Mouse (Mus musculus): ENCODE measurements around the gene Fkbp7. TPM values are rescaled to one million over a fixed set of nuclear protein-coding genes. Genes with fewer than 3 reads are reported as not detected.

Gene Fkbp7
- total and polyA plus RNA-seq, 3 experiments: 1.1 to 1.8 TPM; not detected in 1

GRCm38 (mm10) chr2:76647883-76648570, 24.9 kb downstream of the Fkbp7 start, which contains the start of the genes Prkra and Pjvk:
Gene Prkra, minus strand, starts transcription at chr2:76648015.
Gene Pjvk, plus strand, starts transcription at chr2:76648476.
- H3K79me2 ChIP-seq (ENCODE audit: control insufficient read depth, insufficient read depth, low read length, poor library complexity): no peaks in the 10 kb centered on the region
- peak within 1 kb of the TSS; percentile 77 for H3K9ac ChIP-seq (ENCODE audit: control insufficient read depth, low read depth, low read length, poor library complexity, severe bottlenecking)
- DNase-seq (ENCODE audit: low read depth, low spot score): peak; percentile 96
- peak within 1 kb of the TSS; percentile 71 to 91 for H3K4me3 ChIP-seq (ENCODE audit: control insufficient read depth in 1 of 2, insufficient read depth in 1 of 2, low read depth in 2 of 2, low read length in 2 of 2)
- peaks cover 5 to 9% of the 10 kb centered on the region in 2 experiments for H3K4me1 ChIP-seq (ENCODE audit: control insufficient read depth in 1 of 2, insufficient read depth in 2 of 2, low read length in 2 of 2)
- H3K27me3 ChIP-seq (ENCODE audit: control insufficient read depth in 1 of 2, insufficient read depth in 2 of 2, low read length in 2 of 2): no peaks in the 10 kb centered on the region
- H3K36me3 ChIP-seq (ENCODE audit: control insufficient read depth in 1 of 2, insufficient read depth in 2 of 2, low read length in 2 of 2): peaks cover 0 to 13% of the 10 kb centered on the region in 2 experiments; a peak in 2 of 4 replicates
- H3K9me3 ChIP-seq (replicated peaks; ENCODE audit: insufficient read depth, low read length): no peaks in the 10 kb centered on the region
- H3K27ac ChIP-seq (ENCODE audit: control insufficient read depth, low read depth, low read length): peak within 1 kb of the TSS; percentile 22; the same call in 1 of the 2 replicates
- TF ChIP-seq ZC3H11A (IDR thresholded peaks at IDR 0.05; ENCODE audit: low read depth, low read length) (no peak), MAX (IDR thresholded peaks at IDR 0.05; ENCODE audit: low read length) (peak; percentile 51; the same call in 1 of the 2 replicates), SIN3A (IDR thresholded peaks at IDR 0.05; ENCODE audit: low read length) (peak; percentile 8; the same call in 1 of the 2 replicates), ELF1 (IDR thresholded peaks at IDR 0.05; ENCODE audit: low read depth, low read length) (0 out of 2 replicates have a peak, but pooled peaks have one; percentile 17), RAD21 (IDR thresholded peaks at IDR 0.05; ENCODE audit: low read depth, low read length) (no peak), MXI1 (IDR thresholded peaks at IDR 0.05; ENCODE audit: low read depth, low read length) (peak; percentile 50; the same call in 1 of the 2 replicates), POLR2A (IDR thresholded peaks at IDR 0.05; ENCODE audit: control insufficient read depth in 1 of 2, insufficient read depth in 1 of 2, low read depth in 1 of 2, low read length in 2 of 2, poor library complexity in 1 of 2) (peak; percentile 45 to 56; a peak in 2 of 4 replicates), NRF1 (IDR thresholded peaks at IDR 0.05; ENCODE audit: insufficient read depth, low read depth, low read length, poor library complexity, severe bottlenecking) (0 out of 2 replicates have a peak, but pooled peaks have one; percentile 17), ZKSCAN1 (IDR thresholded peaks at IDR 0.05; ENCODE audit: low read depth, low read length) (no peak), NELFE (IDR thresholded peaks at IDR 0.05; ENCODE audit: low read depth, low read length) (peak; percentile 28; the same call in 1 of the 2 replicates), MAZ (IDR thresholded peaks at IDR 0.05; ENCODE audit: low read depth, low read length) (peak; percentile 21; the same call in 1 of the 2 replicates)

GRCm38 (mm10) chr2:76647441-76647869, 25.5 kb downstream of the Fkbp7 start:
- Histone ChIP-seq H3K79me2 (ENCODE audit: control insufficient read depth, insufficient read depth, low read length, poor library complexity) (no peaks in the 10 kb centered on the region), H3K36me3 (ENCODE audit: control insufficient read depth in 1 of 2, insufficient read depth in 2 of 2, low read length in 2 of 2) (peaks cover 0 to 13% of the 10 kb centered on the region in 2 experiments; a peak in 2 of 4 replicates), H3K27ac (ENCODE audit: control insufficient read depth, low read depth, low read length) (no peak overlapping the region), H3K27me3 (ENCODE audit: control insufficient read depth in 1 of 2, insufficient read depth in 2 of 2, low read length in 2 of 2) (no peaks in the 10 kb centered on the region), H3K9ac (ENCODE audit: control insufficient read depth, low read depth, low read length, poor library complexity, severe bottlenecking) (peak overlapping the region; percentile 77), H3K9me3 (replicated peaks; ENCODE audit: insufficient read depth, low read length) (no peaks in the 10 kb centered on the region), H3K4me3 (ENCODE audit: control insufficient read depth in 1 of 2, insufficient read depth in 1 of 2, low read depth in 2 of 2, low read length in 2 of 2) (peak overlapping the region; percentile 71 to 91), H3K4me1 (ENCODE audit: control insufficient read depth in 1 of 2, insufficient read depth in 2 of 2, low read length in 2 of 2) (peaks cover 5 to 9% of the 10 kb centered on the region in 2 experiments)
- TF ChIP-seq SIN3A (IDR thresholded peaks at IDR 0.05; ENCODE audit: low read length) (peak; percentile 49; the same call in 1 of the 2 replicates), RAD21 (IDR thresholded peaks at IDR 0.05; ENCODE audit: low read depth, low read length) (no peak)
- DNase-seq (ENCODE audit: low read depth, low spot score): no peak

GRCm38 (mm10) chr2:76643801-76644200, 29.1 kb downstream of the Fkbp7 start:
- Histone ChIP-seq H3K9ac (ENCODE audit: control insufficient read depth, low read depth, low read length, poor library complexity, severe bottlenecking) (no peak overlapping the region), H3K27ac (ENCODE audit: control insufficient read depth, low read depth, low read length) (peak overlapping the region; percentile 28; the same call in 1 of the 2 replicates), H3K9me3 (replicated peaks; ENCODE audit: insufficient read depth, low read length) (no peaks in the 10 kb centered on the region), H3K4me3 (ENCODE audit: control insufficient read depth in 1 of 2, insufficient read depth in 1 of 2, low read depth in 2 of 2, low read length in 2 of 2) (no peak overlapping the region), H3K27me3 (ENCODE audit: control insufficient read depth in 1 of 2, insufficient read depth in 2 of 2, low read length in 2 of 2) (no peaks in the 10 kb centered on the region), H3K36me3 (ENCODE audit: control insufficient read depth in 1 of 2, insufficient read depth in 2 of 2, low read length in 2 of 2) (peaks cover 0 to 13% of the 10 kb centered on the region in 2 experiments; a peak in 3 of 4 replicates), H3K4me1 (ENCODE audit: control insufficient read depth in 1 of 2, insufficient read depth in 2 of 2, low read length in 2 of 2) (peaks cover 5 to 9% of the 10 kb centered on the region in 2 experiments), H3K79me2 (ENCODE audit: control insufficient read depth, insufficient read depth, low read length, poor library complexity) (no peaks in the 10 kb centered on the region)
- peak; percentile 46 for DNase-seq (ENCODE audit: low read depth, low spot score)
- TF ChIP-seq GATA1 (IDR thresholded peaks at IDR 0.05; ENCODE audit: low read depth, low read length) (peak; percentile 49; the same call in 1 of the 2 replicates), NRF1 (IDR thresholded peaks at IDR 0.05; ENCODE audit: insufficient read depth, low read depth, low read length, poor library complexity, severe bottlenecking) (no peak), SMC3 (IDR thresholded peaks at IDR 0.05; ENCODE audit: low read depth, low read length) (no peak), POLR2AphosphoS2 (IDR thresholded peaks at IDR 0.05; ENCODE audit: low read length) (no peak), MAZ (IDR thresholded peaks at IDR 0.05; ENCODE audit: low read depth, low read length) (no peak), BHLHE40 (IDR thresholded peaks at IDR 0.05; ENCODE audit: borderline replicate concordance, low read depth, low read length) (no peak), ETS1 (IDR thresholded peaks at IDR 0.05; ENCODE audit: low read depth, low read length) (peak; percentile 52; the same call in 1 of the 2 replicates), CHD1 (IDR thresholded peaks at IDR 0.05; ENCODE audit: low read depth, low read length) (no peak), MYB (IDR thresholded peaks at IDR 0.05; ENCODE audit: low read depth, low read length) (no peak), ELF1 (IDR thresholded peaks at IDR 0.05; ENCODE audit: low read depth, low read length) (no peak), MAX (IDR thresholded peaks at IDR 0.05; ENCODE audit: low read length) (no peak), RCOR1 (IDR thresholded peaks at IDR 0.05; ENCODE audit: low read depth, low read length) (no peak), USF1 (IDR thresholded peaks at IDR 0.05; ENCODE audit: low read depth, low read length) (no peak), E2F4 (IDR thresholded peaks at IDR 0.05; ENCODE audit: borderline replicate concordance, low read depth, low read length) (no peak), UBTF (IDR thresholded peaks at IDR 0.05; ENCODE audit: borderline replicate concordance, insufficient read depth, low read depth, low read length) (no peak)
